Mouse (Mus musculus) midbrain, embryonic 12.5 days (tissue): ENCODE data around the gene Ephb1. TPM values are rescaled to one million over a fixed set of nuclear protein-coding genes. Genes with fewer than 3 reads are reported as not detected.

Experiments used
- ATAC-seq: fragments of 200-750 bp; cut with Nextera tagmentation; 2 replicates; pipeline ENCODE4 v1.8.0; 2017; ENCODE audit warnings: low read depth, moderate TSS enrichment, moderate library complexity; ENCODE audit not compliant: low FRiP score
- H3K27ac ChIP-seq: fragments of 300-500 bp; sonication (generic); replicated peaks from 2 replicates; pipeline ENCODE4 v1.5.1; 2016; ENCODE audit warnings: mild to moderate bottlenecking
- H3K27me3 ChIP-seq: fragments of 300-500 bp; sonication (generic); 2 replicates; pipeline ENCODE4 v1.6.1; 2016; ENCODE audit warnings: mild to moderate bottlenecking
- H3K36me3 ChIP-seq: fragments of 300-500 bp; sonication (generic); 2 replicates; pipeline ENCODE4 v1.6.1; 2016
- H3K4me1 ChIP-seq: fragments of 300-500 bp; sonication (generic); 2 replicates; pipeline ENCODE4 v1.6.1; 2016
- H3K4me2 ChIP-seq: fragments of 300-500 bp; sonication (generic); replicated peaks from 2 replicates; pipeline ENCODE4 v1.6.1; 2016; ENCODE audit warnings: mild to moderate bottlenecking, moderate library complexity
- H3K4me3 ChIP-seq: fragments of 300-500 bp; sonication (generic); 2 replicates; pipeline ENCODE4 v1.5.1; 2016; ENCODE audit warnings: mild to moderate bottlenecking
- H3K9ac ChIP-seq: fragments of 300-500 bp; sonication (generic); replicated peaks from 2 replicates; pipeline ENCODE4 v1.6.1; 2016; ENCODE audit warnings: mild to moderate bottlenecking, moderate library complexity
- H3K9me3 ChIP-seq: fragments of 300-500 bp; sonication (generic); 2 replicates; pipeline ENCODE4 v1.6.1; 2016; ENCODE audit warnings: mild to moderate bottlenecking
- WGBS: fragments of 180-500 bp; shearing (Covaris S2); methylation state at CpG from one replicate; pipeline ENCODE4 v1.1.7; 2016; 5-methylcytosine and 5-hydroxymethylcytosine counted together
- polyA plus RNA-seq: library from polyadenylated mRNA; unstranded; fragments of >200 nt; fragmentation: Nextera tagmentation; extraction: Ambion mirVana; gene quantifications from 2 replicates; pipeline ENCODE4 v1.2.1, GENCODE M21; 2016

The Ephb1 gene
- polyA plus RNA-seq, 1 experiment from 2014 or later = 29.9 TPM

DNA sequence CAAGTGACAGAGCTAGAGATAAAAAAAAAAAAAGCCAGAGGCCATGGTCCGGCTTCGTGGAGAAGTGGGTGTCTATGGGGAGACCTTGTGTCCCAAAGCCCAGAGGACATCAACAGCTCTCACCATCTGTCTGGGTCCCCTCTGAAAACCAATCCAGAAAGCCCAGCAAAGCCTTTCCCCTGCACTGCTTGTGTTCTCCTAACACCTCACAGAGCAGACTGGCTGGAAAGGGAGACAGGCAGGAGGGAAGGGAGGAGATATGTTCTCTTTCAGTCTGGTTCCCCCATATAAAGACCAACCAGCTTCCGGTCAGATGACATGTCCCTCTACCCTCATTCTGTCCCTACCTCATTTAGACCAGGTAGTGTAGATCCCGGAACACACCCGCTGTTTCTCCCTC is 3.3 kb downstream of the Ephb1 start:
- ATAC-seq = no peak
- Histone ChIP-seq H3K4me2 (peak overlapping the region; percentile 98), H3K36me3 (no peaks in the 10 kb centered on the region), H3K4me1 (peaks cover 29% of the 10 kb centered on the region), H3K4me3 (peak overlapping the region; percentile 91), H3K27me3 (peaks cover 80% of the 10 kb centered on the region), H3K27ac (no peak overlapping the region), H3K9ac (0 out of 2 replicates have a peak overlapping the region, but pooled peaks have one; percentile 95), H3K9me3 (no peaks in the 10 kb centered on the region)
- WGBS = 74% methylated on average over 5 of the region's 5 CpGs

DNA sequence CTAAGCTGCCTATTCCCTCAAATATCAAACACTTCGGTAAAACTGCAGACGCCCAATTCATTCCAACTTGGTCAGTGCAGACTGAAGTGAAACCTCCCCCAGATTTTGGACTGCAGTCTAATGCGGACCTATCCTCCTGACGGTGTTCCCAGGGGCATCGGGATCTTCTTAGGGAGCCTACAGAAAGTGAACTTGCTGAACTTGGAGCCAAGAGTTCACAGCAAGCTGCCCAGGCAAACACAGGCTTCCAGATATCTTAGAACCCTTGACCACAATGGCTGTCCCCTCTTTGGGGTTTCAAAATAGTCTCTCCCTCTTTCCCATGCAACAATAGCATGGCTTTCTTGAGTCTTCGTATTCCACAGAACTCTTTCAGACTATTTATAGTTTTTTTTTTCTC is 3.8 kb downstream of the Ephb1 start:
- Histone ChIP-seq H3K27me3 (peaks cover 75% of the 10 kb centered on the region), H3K36me3 (no peaks in the 10 kb centered on the region), H3K27ac (no peak overlapping the region), H3K4me3 (no peak overlapping the region), H3K4me1 (peaks cover 29% of the 10 kb centered on the region), H3K9ac (no peak overlapping the region), H3K9me3 (no peaks in the 10 kb centered on the region), H3K4me2 (no peak overlapping the region)
- ATAC-seq = no peak
- 89% methylated on average over 6 of the region's 6 CpGs for WGBS

DNA sequence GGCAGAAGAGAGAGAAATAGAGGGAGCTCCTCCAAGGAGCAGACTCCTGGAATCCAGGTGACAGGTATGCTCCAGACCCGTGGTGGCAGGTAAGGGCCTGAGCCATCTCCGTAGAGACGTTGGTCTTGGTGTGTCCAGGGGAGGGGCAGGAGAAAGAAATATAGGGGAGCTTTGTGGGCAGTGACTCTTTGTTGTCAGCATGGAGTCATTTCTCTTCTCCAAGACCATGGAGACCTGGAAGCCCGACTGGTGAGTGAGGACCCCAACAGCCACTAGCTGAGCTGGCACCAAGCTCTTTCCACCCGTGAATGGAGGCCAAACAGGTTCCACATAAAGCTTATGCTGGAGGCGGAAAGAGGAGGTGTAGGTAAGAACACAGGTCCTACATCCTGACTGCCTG is 4.4 kb downstream of the Ephb1 start:
- Histone ChIP-seq H3K4me3 (no peak overlapping the region), H3K9ac (no peak overlapping the region), H3K36me3 (no peaks in the 10 kb centered on the region), H3K4me1 (peaks cover 29% of the 10 kb centered on the region), H3K27ac (no peak overlapping the region), H3K9me3 (no peaks in the 10 kb centered on the region), H3K4me2 (no peak overlapping the region), H3K27me3 (peaks cover 68% of the 10 kb centered on the region)
- 87% methylated on average over 6 of the region's 6 CpGs for WGBS
- ATAC-seq = no peak

- Histone ChIP-seq H3K27ac (no peak overlapping the region), H3K9ac (no peak overlapping the region), H3K9me3 (no peaks in the 10 kb centered on the region), H3K4me3 (no peak overlapping the region), H3K4me1 (peaks cover 22% of the 10 kb centered on the region), H3K27me3 (peaks cover 60% of the 10 kb centered on the region), H3K4me2 (no peak overlapping the region), H3K36me3 (no peaks in the 10 kb centered on the region)
- WGBS = 92% methylated on average over 3 of the region's 3 CpGs
- ATAC-seq = no peak
Measured at GRCm38 (mm10) chr9:102346801-102347200, 7.7 kb downstream of the Ephb1 start.

DNA sequence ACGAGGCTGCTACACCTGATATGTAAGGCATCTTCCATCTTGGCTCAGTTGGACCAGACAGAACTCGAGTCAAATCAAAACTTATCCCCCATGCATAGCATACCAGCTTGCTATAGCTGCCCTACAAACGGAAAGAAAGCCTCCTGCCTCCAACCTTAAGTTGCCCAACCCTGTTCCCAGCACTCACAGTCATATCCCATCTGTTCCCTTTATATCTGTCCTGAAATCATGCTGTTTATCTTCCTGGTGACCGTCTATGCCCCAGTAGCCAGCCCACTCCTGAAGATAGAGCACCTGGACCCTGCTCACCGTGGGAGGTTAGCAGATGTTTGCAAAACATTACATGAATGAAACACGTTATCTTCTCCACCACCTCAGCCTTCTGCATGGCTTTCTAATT is 9.0 kb downstream of the Ephb1 start:
- no peaks in the 10 kb centered on the region for H3K36me3 ChIP-seq
- 72% methylated on average over 6 of the region's 6 CpGs for WGBS
- no peaks in the 10 kb centered on the region for H3K9me3 ChIP-seq
- no peak overlapping the region for H3K4me2 ChIP-seq
- peaks cover 21% of the 10 kb centered on the region for H3K4me1 ChIP-seq
- no peak overlapping the region for H3K4me3 ChIP-seq
- no peak overlapping the region for H3K27ac ChIP-seq
- H3K9ac ChIP-seq = no peak overlapping the region
- H3K27me3 ChIP-seq = peaks cover 47% of the 10 kb centered on the region
- no peak for ATAC-seq

GRCm38 (mm10) chr9:102345047-102345446 is 9.4 kb downstream of the Ephb1 start:
- peaks cover 43% of the 10 kb centered on the region for H3K27me3 ChIP-seq
- H3K4me1 ChIP-seq = peaks cover 21% of the 10 kb centered on the region
- no peak overlapping the region for H3K4me2 ChIP-seq
- H3K9ac ChIP-seq = no peak overlapping the region
- H3K9me3 ChIP-seq = no peaks in the 10 kb centered on the region
- no peaks in the 10 kb centered on the region for H3K36me3 ChIP-seq
- 83% methylated on average over 9 of the region's 9 CpGs for WGBS
- H3K27ac ChIP-seq = no peak overlapping the region
- no peak for ATAC-seq
- H3K4me3 ChIP-seq = no peak overlapping the region

DNA sequence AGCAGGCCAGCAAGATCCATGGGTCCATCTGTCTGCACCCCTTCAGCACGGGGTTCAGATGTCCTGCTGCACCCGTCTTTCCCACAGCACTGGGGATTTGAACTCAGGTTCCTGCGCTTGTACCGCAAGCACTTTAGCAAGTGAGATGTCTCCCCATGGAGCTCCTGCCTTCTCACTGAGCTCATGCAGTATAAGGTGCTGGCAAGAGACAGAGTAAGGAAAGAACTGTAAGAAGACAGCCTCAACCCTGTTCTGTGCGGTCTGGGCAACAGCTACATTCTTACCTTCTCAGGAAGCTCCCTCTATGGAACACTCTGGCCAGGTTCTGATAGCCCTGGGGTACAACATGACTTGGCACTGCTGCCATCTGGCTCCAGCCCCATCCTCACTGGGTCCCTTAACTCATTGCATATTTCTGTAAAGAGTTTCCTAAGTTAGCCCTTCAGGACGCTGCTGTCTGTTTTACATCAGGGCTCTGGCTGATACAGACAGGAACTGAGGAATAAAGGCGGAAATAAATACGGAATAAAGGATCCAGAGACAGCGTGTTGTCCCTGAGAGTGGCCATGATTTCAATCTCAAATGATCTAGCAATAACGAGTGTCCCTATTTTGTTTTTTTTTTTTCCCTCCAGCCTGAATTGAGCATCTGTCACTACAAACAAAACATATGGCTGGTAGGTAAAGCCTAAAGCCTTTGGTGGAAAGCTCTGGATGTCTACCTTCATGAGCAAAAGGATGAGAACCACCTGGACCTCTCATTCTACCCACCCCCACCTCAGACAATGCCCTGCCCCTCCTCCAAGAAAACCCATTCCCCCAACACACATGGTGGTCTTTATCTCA is 10.2 kb downstream of the Ephb1 start:
- H3K36me3 ChIP-seq = no peaks in the 10 kb centered on the region

GRCm38 (mm10) chr9:102343061-102343460 is 11.4 kb downstream of the Ephb1 start:
- H3K9me3 ChIP-seq = no peaks in the 10 kb centered on the region
- no peak overlapping the region for H3K9ac ChIP-seq
- H3K36me3 ChIP-seq = no peaks in the 10 kb centered on the region
- WGBS = 92% methylated on average over 9 of the region's 9 CpGs
- H3K27me3 ChIP-seq = peaks cover 23% of the 10 kb centered on the region
- ATAC-seq = no peak
- no peak overlapping the region for H3K27ac ChIP-seq
- H3K4me2 ChIP-seq = no peak overlapping the region
- no peak overlapping the region for H3K4me3 ChIP-seq
- H3K4me1 ChIP-seq = peaks cover 21% of the 10 kb centered on the region

More for the DNA sequence above, 10.2 kb downstream of the Ephb1 start:
- no peak overlapping the region for H3K4me3 ChIP-seq
- no peak overlapping the region for H3K9ac ChIP-seq
- no peaks in the 10 kb centered on the region for H3K9me3 ChIP-seq
- peaks cover 21% of the 10 kb centered on the region for H3K4me1 ChIP-seq
- H3K4me2 ChIP-seq = no peak overlapping the region
- H3K27ac ChIP-seq = no peak overlapping the region
- WGBS = 89% methylated on average over 10 of the region's 10 CpGs
- H3K27me3 ChIP-seq = peaks cover 35% of the 10 kb centered on the region
- ATAC-seq = no peak

- Histone ChIP-seq H3K9me3 (no peaks in the 10 kb centered on the region), H3K36me3 (no peaks in the 10 kb centered on the region), H3K4me3 (no peak overlapping the region), H3K27ac (no peak overlapping the region), H3K9ac (no peak overlapping the region), H3K27me3 (peaks cover 16% of the 10 kb centered on the region), H3K4me2 (no peak overlapping the region), H3K4me1 (peaks cover 19% of the 10 kb centered on the region)
- no peak for ATAC-seq
- 45% methylated on average over 3 of the region's 3 CpGs for WGBS
Measured at GRCm38 (mm10) chr9:102342026-102342425, 12.5 kb downstream of the Ephb1 start.

- Histone ChIP-seq H3K4me2 (no peak overlapping the region), H3K4me1 (peaks cover 19% of the 10 kb centered on the region), H3K27me3 (peaks cover 10% of the 10 kb centered on the region; the same call in 1 of the 2 replicates), H3K27ac (no peak overlapping the region), H3K9me3 (no peaks in the 10 kb centered on the region), H3K4me3 (no peak overlapping the region), H3K9ac (no peak overlapping the region), H3K36me3 (no peaks in the 10 kb centered on the region)
- WGBS = 78% methylated on average over 19 of the region's 19 CpGs
- ATAC-seq = no peak
Measured at GRCm38 (mm10) chr9:102340768-102341167, 13.7 kb downstream of the Ephb1 start.

DNA sequence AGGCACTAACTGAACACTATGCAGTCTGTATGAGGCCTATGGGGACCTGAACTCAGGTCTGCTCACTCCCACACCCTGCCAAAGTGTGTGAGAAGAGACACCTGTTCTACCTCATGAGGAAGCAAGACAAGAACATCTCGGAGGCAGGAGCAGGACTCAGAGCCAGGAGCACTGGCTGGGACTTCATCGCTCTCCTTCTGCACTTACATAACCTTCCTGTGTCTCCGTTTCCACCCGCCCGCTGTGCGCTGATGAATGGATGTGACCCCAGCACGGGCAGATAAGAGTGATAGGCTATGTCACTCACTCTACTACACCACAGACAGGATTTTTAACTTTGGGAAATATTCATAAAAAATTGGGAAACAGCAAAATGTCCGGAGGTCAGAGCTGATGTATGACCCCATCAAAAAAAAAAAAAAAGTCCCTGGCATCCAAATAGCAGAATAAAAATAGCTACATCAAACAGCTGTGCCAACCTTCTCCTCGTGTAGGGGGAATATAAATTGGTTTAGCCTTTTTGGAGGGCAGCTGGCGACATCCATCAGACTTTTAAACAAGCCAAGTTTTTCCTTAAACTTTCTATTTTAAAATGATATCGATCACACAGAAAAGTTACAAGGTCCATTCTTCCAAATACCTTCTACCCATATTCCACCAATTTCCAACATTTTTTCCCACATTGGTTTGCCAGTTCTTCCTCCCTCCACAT is 18.8 kb downstream of the Ephb1 start:
- Histone ChIP-seq H3K27ac (no peak overlapping the region), H3K4me2 (no peak overlapping the region), H3K36me3 (no peaks in the 10 kb centered on the region), H3K9ac (no peak overlapping the region), H3K27me3 (no peaks in the 10 kb centered on the region), H3K4me1 (no peaks in the 10 kb centered on the region), H3K9me3 (no peaks in the 10 kb centered on the region), H3K4me3 (no peak overlapping the region)
- WGBS = 89% methylated on average over 11 of the region's 11 CpGs
- ATAC-seq = no peak

DNA sequence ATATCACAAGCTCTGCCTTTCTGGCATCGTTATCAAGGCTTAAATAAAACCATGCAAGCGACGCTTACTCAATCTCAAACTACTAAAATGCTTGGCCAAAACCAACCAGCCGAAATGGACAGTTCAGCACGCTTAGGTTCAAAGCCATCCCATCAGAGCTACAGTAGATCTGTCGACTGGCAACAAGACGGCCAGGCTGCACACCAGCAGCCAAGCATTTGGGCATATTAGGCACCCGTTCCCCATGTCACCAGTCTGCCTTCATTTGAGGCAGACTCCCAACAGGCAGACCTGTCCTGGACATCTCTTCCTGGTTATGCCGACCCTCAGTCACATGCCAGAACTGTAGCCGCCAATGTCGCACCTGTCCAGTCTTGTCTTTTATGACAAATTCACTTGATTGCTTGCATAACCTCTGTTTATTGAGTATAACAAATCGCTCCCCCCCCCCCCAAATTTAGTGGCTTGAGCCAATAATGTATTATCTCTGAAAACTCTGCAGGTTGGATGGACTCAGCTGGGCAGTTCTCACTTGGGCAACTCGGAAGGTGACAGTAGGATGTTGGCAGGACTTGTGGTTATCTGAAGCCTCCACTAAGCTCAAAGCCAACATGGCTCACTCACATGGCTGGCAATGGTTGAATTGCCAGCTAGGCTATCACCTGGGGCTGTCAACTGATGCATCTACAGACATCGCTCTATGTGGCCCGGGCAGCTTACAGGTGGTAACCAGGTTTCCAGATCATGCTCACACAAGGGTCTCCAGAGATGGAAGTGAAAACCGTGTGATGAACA is 24.0 kb downstream of the Ephb1 start:
- H3K9ac ChIP-seq = no peak overlapping the region
- H3K27me3 ChIP-seq = no peaks in the 10 kb centered on the region
- no peaks in the 10 kb centered on the region for H3K36me3 ChIP-seq
- H3K4me3 ChIP-seq = no peak overlapping the region
- H3K9me3 ChIP-seq = no peaks in the 10 kb centered on the region
- 95% methylated on average over 16 of the region's 16 CpGs for WGBS
- ATAC-seq = no peak
- no peak overlapping the region for H3K27ac ChIP-seq
- H3K4me1 ChIP-seq = no peaks in the 10 kb centered on the region
- no peak overlapping the region for H3K4me2 ChIP-seq
